Mouse (Mus musculus) liver, embryonic 16.5 days (tissue): ENCODE data around the gene Iffo2. TPM values are rescaled to one million over a fixed set of nuclear protein-coding genes. Genes with fewer than 3 reads are reported as not detected.

ENCODE experiments used
- ATAC-seq: fragments of 200-750 bp; cut with Nextera tagmentation; 2 replicates; pipeline ENCODE4 v1.8.0; 2017; ENCODE audit warnings: low read depth, mild to moderate bottlenecking, moderate number of reproducible peaks, moderate library complexity
- H3K27ac ChIP-seq: fragments of 300-500 bp; sonication (generic); 2 replicates; pipeline ENCODE4 v1.5.1; 2014; ENCODE audit warnings: mild to moderate bottlenecking, low read length
- H3K27me3 ChIP-seq: fragments of 300-500 bp; sonication (generic); 2 replicates; pipeline ENCODE4 v1.6.1; 2014; ENCODE audit warnings: low read depth, low read length, mixed read lengths; ENCODE audit not compliant: control insufficient read depth, insufficient read depth
- H3K36me3 ChIP-seq: fragments of 300-500 bp; sonication (generic); 2 replicates; pipeline ENCODE4 v1.6.1; 2014; ENCODE audit warnings: mild to moderate bottlenecking; ENCODE audit not compliant: control insufficient read depth, insufficient read depth
- H3K4me1 ChIP-seq: fragments of 300-500 bp; sonication (generic); 2 replicates; pipeline ENCODE4 v1.6.1; 2014; ENCODE audit warnings: low read depth, low read length, mixed read lengths; ENCODE audit not compliant: control insufficient read depth
- H3K4me2 ChIP-seq: fragments of 300-500 bp; sonication (generic); 2 replicates; pipeline ENCODE4 v1.6.1; 2014; ENCODE audit warnings: low read depth, low read length, mixed read lengths
- H3K4me3 ChIP-seq: fragments of 300-500 bp; sonication (generic); 2 replicates; pipeline ENCODE4 v1.5.1; 2014; ENCODE audit warnings: low read depth, mild to moderate bottlenecking, low read length
- H3K9ac ChIP-seq: fragments of 300-500 bp; sonication (generic); 2 replicates; pipeline ENCODE4 v1.6.1; 2014; ENCODE audit warnings: low read depth, low read length
- H3K9me3 ChIP-seq: fragments of 300-500 bp; sonication (generic); replicated peaks from 2 replicates; pipeline ENCODE4 v1.6.1; 2016; ENCODE audit warnings: low read length; ENCODE audit not compliant: control insufficient read depth
- WGBS: fragments of 180-500 bp; shearing (Covaris S2); extraction: QIAGEN DNeasy Blood & Tissue Kit; methylation state at CpG from one replicate; pipeline ENCODE4 v1.1.7; 2014; ENCODE audit not compliant: insufficient replicate concordance; 5-methylcytosine and 5-hydroxymethylcytosine counted together
- polyA plus RNA-seq: library from polyadenylated mRNA; unstranded; fragments of >200 nt; fragmentation: Nextera tagmentation; extraction: Ambion mirVana; gene quantifications from 2 replicates; pipeline ENCODE4 v1.2.1, GENCODE M21; 2015

Iffo2 gene
- polyA plus RNA-seq, 1 experiment from 2014 or later = 0.66 TPM

DNA sequence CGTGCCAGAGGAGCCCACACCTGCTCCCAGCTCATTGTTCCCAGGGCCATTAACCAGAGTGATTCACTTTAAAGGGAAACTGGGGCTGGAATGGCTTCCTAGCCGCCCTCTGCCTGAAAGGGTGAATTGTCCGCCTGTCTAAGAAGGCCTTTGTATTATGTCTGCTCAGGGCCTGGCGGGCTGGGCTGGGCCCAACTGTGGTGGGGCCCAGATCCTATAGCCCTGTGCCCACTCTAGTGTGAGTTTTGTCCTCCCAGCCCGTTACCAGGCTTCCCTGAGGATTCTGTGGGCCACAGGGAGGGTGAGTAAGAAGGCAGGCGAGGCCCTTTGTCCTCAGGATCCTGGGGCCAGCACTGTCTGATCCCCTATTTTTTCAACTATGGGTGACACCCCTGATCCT, 15.4 kb downstream of the Iffo2 start:
- no peaks in the 10 kb centered on the region for H3K9me3 ChIP-seq
- H3K27me3 ChIP-seq = no peaks in the 10 kb centered on the region
- no peak for ATAC-seq
- H3K4me1 ChIP-seq = no peaks in the 10 kb centered on the region
- no peak overlapping the region for H3K4me2 ChIP-seq
- H3K36me3 ChIP-seq = no peaks in the 10 kb centered on the region
- no peak overlapping the region for H3K4me3 ChIP-seq
- WGBS = 54% methylated on average over 6 of the region's 6 CpGs
- H3K9ac ChIP-seq = no peak overlapping the region
- no peak overlapping the region for H3K27ac ChIP-seq

DNA sequence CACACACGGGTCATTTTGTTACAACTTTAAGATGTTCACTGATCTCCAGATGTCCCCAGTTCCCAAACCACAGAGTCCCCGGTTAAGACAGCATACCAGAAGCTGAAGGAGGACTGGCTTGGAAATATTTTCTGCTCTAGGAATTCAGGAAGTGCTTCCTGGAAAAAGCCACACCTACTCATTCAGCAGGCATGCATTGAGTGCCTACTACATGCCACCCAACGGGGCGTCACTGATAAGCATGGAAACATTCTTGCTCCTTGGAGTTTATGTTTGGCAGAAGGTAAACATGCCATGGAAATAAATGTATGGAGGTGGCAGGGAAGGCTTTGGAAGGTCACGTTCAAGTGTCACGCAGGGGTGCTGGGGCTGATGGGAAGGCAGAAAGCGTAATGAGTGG, 19.1 kb downstream of the Iffo2 start:
- Histone ChIP-seq H3K4me2 (no peak overlapping the region), H3K9me3 (no peaks in the 10 kb centered on the region), H3K9ac (no peak overlapping the region), H3K27ac (no peak overlapping the region), H3K27me3 (no peaks in the 10 kb centered on the region), H3K36me3 (no peaks in the 10 kb centered on the region), H3K4me3 (no peak overlapping the region), H3K4me1 (no peaks in the 10 kb centered on the region)
- WGBS = 61% methylated on average over 7 of the region's 7 CpGs
- no peak for ATAC-seq

DNA sequence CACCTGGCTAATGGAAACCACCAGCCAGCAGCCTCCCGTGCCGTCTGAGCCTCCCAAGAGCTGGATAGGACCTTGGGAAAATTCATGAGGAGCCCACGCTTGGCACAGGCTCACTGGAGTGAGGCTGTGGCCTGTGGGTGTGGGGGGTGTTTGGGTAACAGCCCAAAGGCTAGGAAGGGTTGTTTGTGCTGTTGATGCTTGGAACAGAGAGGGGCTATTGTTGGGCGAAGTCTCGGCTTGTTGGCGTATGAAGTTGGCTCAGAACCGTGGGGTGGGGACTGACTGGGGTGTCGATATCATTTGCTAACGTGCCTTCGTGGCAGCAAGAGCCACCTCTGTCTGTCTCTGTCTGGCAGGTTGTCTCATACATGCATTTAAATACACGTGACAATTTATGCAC, 24.9 kb downstream of the Iffo2 start:
- 66% methylated on average over 11 of the region's 11 CpGs for WGBS

GRCm38 (mm10) chr4:139555951-139556350, 25.6 kb downstream of the Iffo2 start:
- no peak overlapping the region for H3K9ac ChIP-seq
- no peaks in the 10 kb centered on the region for H3K36me3 ChIP-seq
- no peak overlapping the region for H3K4me2 ChIP-seq
- H3K27ac ChIP-seq = no peak overlapping the region
- no peaks in the 10 kb centered on the region for H3K9me3 ChIP-seq
- H3K27me3 ChIP-seq = no peaks in the 10 kb centered on the region
- no peak overlapping the region for H3K4me3 ChIP-seq
- H3K4me1 ChIP-seq = no peaks in the 10 kb centered on the region
- WGBS = 47% methylated on average over 19 of the region's 19 CpGs
- ATAC-seq = peak; percentile 30; the same call in 1 of the 2 replicates

More for the DNA sequence above, 24.9 kb downstream of the Iffo2 start:
- no peaks in the 10 kb centered on the region for H3K4me1 ChIP-seq
- no peak overlapping the region for H3K4me3 ChIP-seq
- no peak overlapping the region for H3K27ac ChIP-seq
- no peaks in the 10 kb centered on the region for H3K27me3 ChIP-seq
- H3K9ac ChIP-seq = no peak overlapping the region
- H3K9me3 ChIP-seq = no peaks in the 10 kb centered on the region
- H3K36me3 ChIP-seq = no peaks in the 10 kb centered on the region
- ATAC-seq = no peak
- H3K4me2 ChIP-seq = no peak overlapping the region

DNA sequence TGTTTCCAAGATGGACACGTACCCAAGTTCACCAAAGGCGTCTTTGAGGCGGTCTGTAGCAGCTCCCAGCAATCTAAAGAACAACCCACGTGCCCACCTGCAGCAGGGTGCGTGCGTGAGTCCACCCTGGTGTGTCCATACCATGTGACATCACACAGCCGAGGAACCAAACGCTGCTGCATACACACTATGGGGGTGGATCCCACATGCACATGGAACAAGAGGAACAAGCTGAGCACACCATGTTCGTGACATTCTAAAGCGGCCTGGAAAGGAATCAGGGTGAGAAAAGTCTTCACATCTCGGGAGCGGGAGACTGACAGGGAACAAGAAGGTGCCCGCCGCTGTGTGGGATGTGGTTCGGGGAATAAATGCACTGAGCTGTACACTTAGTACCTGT, 38.0 kb downstream of the Iffo2 start:
- Histone ChIP-seq H3K9me3 (no peaks in the 10 kb centered on the region), H3K4me3 (no peak overlapping the region), H3K4me2 (no peak overlapping the region), H3K36me3 (no peaks in the 10 kb centered on the region), H3K9ac (no peak overlapping the region), H3K4me1 (no peaks in the 10 kb centered on the region), H3K27ac (no peak overlapping the region), H3K27me3 (peaks cover 4% of the 10 kb centered on the region; the same call in 1 of the 2 replicates)
- 65% methylated on average over 15 of the region's 15 CpGs for WGBS
- no peak for ATAC-seq

GRCm38 (mm10) chr4:139570756-139571155, 40.4 kb downstream of the Iffo2 start:
- H3K9me3 ChIP-seq = no peaks in the 10 kb centered on the region
- H3K36me3 ChIP-seq = no peaks in the 10 kb centered on the region
- peaks cover 26% of the 10 kb centered on the region for H3K27me3 ChIP-seq
- peaks cover 4% of the 10 kb centered on the region; the same call in 1 of the 2 replicates for H3K4me1 ChIP-seq
- no peak overlapping the region for H3K27ac ChIP-seq
- H3K4me3 ChIP-seq = no peak overlapping the region
- no peak overlapping the region for H3K9ac ChIP-seq
- no peak for ATAC-seq
- no peak overlapping the region for H3K4me2 ChIP-seq
- WGBS = 62% methylated on average over 10 of the region's 10 CpGs

- WGBS = 60% methylated on average over 12 of the region's 12 CpGs
- no peak overlapping the region for H3K9ac ChIP-seq
- no peaks in the 10 kb centered on the region for H3K36me3 ChIP-seq
- no peak overlapping the region for H3K4me3 ChIP-seq
- H3K4me1 ChIP-seq = peaks cover 4% of the 10 kb centered on the region; the same call in 1 of the 2 replicates
- no peak for ATAC-seq
- H3K4me2 ChIP-seq = no peak overlapping the region
- no peaks in the 10 kb centered on the region for H3K9me3 ChIP-seq
- no peak overlapping the region for H3K27ac ChIP-seq
- peaks cover 43% of the 10 kb centered on the region for H3K27me3 ChIP-seq
Measured at GRCm38 (mm10) chr4:139572928-139573512, 42.7 kb downstream of the Iffo2 start.

DNA sequence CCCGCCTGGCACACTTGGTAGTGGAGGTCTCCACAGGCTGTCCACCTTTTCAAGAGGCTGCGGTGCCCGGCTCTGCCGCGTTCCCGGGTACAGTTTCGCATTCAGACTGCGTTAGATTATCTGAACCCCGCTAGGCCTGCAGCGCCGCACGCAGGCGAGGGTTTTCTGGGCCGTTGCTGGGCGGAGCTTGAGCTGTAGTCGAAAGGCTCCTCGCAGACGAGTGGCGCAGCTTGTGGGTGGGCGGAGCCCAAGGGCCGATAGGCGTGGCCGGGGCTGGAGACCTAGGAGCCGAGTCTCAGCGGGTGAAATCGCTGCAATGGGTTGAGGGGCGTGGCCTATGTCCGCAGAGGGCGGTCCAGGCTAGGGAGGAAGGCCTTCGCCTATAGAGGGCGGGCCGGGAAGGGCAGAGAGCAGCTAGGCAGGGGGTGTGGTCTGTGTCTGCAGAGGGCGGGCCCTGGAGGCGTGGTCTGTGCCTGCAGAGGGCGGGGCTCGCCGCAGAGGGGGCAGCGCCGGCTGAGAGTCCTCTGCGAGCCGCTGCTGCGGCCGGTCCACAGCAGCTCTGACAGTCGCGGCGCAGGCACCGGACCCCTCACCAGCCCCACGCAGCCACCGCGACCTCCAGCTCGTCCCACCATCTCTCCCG, 43.9 kb downstream of the Iffo2 start:
- peaks cover 4% of the 10 kb centered on the region; the same call in 1 of the 2 replicates for H3K4me1 ChIP-seq
- peak overlapping the region; percentile 57; the same call in 1 of the 2 replicates for H3K27ac ChIP-seq
- peaks cover 43% of the 10 kb centered on the region for H3K27me3 ChIP-seq
- peak; percentile 93 for ATAC-seq
- under 1% methylated on average over 50 of the region's 52 CpGs for WGBS
- no peaks in the 10 kb centered on the region for H3K36me3 ChIP-seq
- peak overlapping the region; percentile 60 for H3K9ac ChIP-seq
- peak overlapping the region; percentile 64 for H3K4me2 ChIP-seq
- peak overlapping the region; percentile 70 for H3K4me3 ChIP-seq
- H3K9me3 ChIP-seq = no peaks in the 10 kb centered on the region
